Mouse (Mus musculus): ENCODE data around the gene Ahsa1. TPM values are rescaled to one million over a fixed set of nuclear protein-coding genes. Genes with fewer than 3 reads are reported as not detected.
"Not testable (repeated sequence)": the region's sequence is repeated elsewhere in the genome, so short reads cannot be mapped to it uniquely, and the experiment has no call there.

Ahsa1 gene
- polyA plus RNA-seq, 1 experiment from 2014 or later = 217 TPM

DNA sequence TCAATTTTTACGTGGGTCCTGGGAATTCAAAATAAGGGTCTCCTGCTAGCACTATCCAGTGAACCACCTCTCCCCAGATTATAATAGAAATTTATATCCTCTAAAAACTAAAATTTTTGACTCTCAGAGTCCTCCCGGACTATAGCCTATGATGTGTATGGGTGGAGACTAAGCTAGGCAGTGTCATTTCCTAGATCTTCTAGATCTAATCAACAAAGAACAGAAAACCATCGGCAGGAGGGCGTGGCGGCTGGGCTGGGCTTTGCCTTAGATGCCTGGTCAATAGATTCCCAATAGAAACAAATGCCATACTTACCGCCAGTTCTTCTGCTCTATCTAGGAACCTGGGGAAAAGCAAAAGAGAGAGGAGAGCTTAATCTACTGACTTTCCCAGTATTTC is 16.1 kb upstream of the Ahsa1 start:
- WGBS = 90% methylated on average over 6 of the region's 6 CpGs
- no peak for ATAC-seq
- no peak overlapping the region for H3K27ac ChIP-seq (ENCODE audit: low read length)
- no peaks in the 10 kb centered on the region for H3K9me3 ChIP-seq (replicated peaks; ENCODE audit: control insufficient read depth, low read length, poor library complexity, severe bottlenecking)
- H3K4me1 ChIP-seq (ENCODE audit: control insufficient read depth, insufficient read depth, low read length) = no peaks in the 10 kb centered on the region
- no peak overlapping the region for H3K4me2 ChIP-seq (ENCODE audit: low read length)
- H3K9ac ChIP-seq (ENCODE audit: low read depth, low read length) = no peak overlapping the region
- H3K36me3 ChIP-seq (ENCODE audit: control insufficient read depth, insufficient read depth, low read length) = peaks cover 38% of the 10 kb centered on the region
- H3K27me3 ChIP-seq (ENCODE audit: control insufficient read depth, insufficient read depth, low read depth, low read length) = no peaks in the 10 kb centered on the region
- H3K4me3 ChIP-seq (ENCODE audit: low read depth, low read length) = no peak overlapping the region

- ATAC-seq = no peak
- no peaks in the 10 kb centered on the region for H3K27me3 ChIP-seq (ENCODE audit: control insufficient read depth, insufficient read depth, low read depth, low read length)
- no peaks in the 10 kb centered on the region for H3K9me3 ChIP-seq (replicated peaks; ENCODE audit: control insufficient read depth, low read length, poor library complexity, severe bottlenecking)
- no peaks in the 10 kb centered on the region for H3K4me1 ChIP-seq (ENCODE audit: control insufficient read depth, insufficient read depth, low read length)
- H3K27ac ChIP-seq (ENCODE audit: low read length) = no peak overlapping the region
- no peak overlapping the region for H3K4me3 ChIP-seq (ENCODE audit: low read depth, low read length)
- H3K36me3 ChIP-seq (ENCODE audit: control insufficient read depth, insufficient read depth, low read length) = peaks cover 48% of the 10 kb centered on the region
- no peak overlapping the region for H3K9ac ChIP-seq (ENCODE audit: low read depth, low read length)
- 95% methylated on average over 6 of the region's 6 CpGs for WGBS
- no peak overlapping the region for H3K4me2 ChIP-seq (ENCODE audit: low read length)
Observed at GRCm38 (mm10) chr12:87253878-87254277, 12.4 kb upstream of the Ahsa1 start.

DNA sequence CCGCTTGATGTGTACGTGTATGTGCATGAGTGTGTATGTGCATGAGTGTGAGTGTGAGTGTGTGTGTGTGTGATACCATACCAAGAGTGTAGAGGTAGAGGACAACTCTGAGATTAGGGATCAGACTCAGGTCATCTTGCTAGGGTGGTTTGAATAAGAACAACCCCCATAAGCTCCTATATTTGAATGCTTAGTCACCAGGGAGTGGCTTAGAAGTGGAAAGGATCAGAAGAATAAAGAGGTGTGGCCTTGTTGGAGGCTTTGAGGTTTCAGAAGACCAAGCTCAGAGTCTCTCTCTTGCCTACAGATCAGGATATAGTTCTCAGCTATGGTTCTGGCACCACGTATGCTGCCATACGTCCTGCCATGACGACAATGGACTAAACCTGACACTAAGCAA is 9.7 kb upstream of the Ahsa1 start:
- H3K27ac ChIP-seq (ENCODE audit: low read length) = no peak overlapping the region
- no peak overlapping the region for H3K9ac ChIP-seq (ENCODE audit: low read depth, low read length)
- no peaks in the 10 kb centered on the region for H3K9me3 ChIP-seq (replicated peaks; ENCODE audit: control insufficient read depth, low read length, poor library complexity, severe bottlenecking)
- H3K4me3 ChIP-seq (ENCODE audit: low read depth, low read length) = no peak overlapping the region
- no peaks in the 10 kb centered on the region for H3K27me3 ChIP-seq (ENCODE audit: control insufficient read depth, insufficient read depth, low read depth, low read length)
- no peak overlapping the region for H3K4me2 ChIP-seq (ENCODE audit: low read length)
- WGBS = 99% methylated on average over 5 of the region's 5 CpGs
- H3K36me3 ChIP-seq (ENCODE audit: control insufficient read depth, insufficient read depth, low read length) = peaks cover 44% of the 10 kb centered on the region
- ATAC-seq = no peak
- no peaks in the 10 kb centered on the region for H3K4me1 ChIP-seq (ENCODE audit: control insufficient read depth, insufficient read depth, low read length)

GRCm38 (mm10) chr12:87260562-87260961 is 5.7 kb upstream of the Ahsa1 start:
- ATAC-seq = no peak
- WGBS = 97% methylated on average over 8 of the region's 8 CpGs
- H3K27me3 ChIP-seq (ENCODE audit: control insufficient read depth, insufficient read depth, low read depth, low read length) = no peaks in the 10 kb centered on the region
- no peak overlapping the region for H3K4me2 ChIP-seq (ENCODE audit: low read length)
- no peak overlapping the region for H3K9ac ChIP-seq (ENCODE audit: low read depth, low read length)
- H3K36me3 ChIP-seq (ENCODE audit: control insufficient read depth, insufficient read depth, low read length) = peaks cover 33% of the 10 kb centered on the region
- peaks cover 8% of the 10 kb centered on the region for H3K4me1 ChIP-seq (ENCODE audit: control insufficient read depth, insufficient read depth, low read length)
- H3K9me3 ChIP-seq (replicated peaks; ENCODE audit: control insufficient read depth, low read length, poor library complexity, severe bottlenecking) = no peaks in the 10 kb centered on the region
- no peak overlapping the region for H3K4me3 ChIP-seq (ENCODE audit: low read depth, low read length)
- no peak overlapping the region for H3K27ac ChIP-seq (ENCODE audit: low read length)

- WGBS = 27% methylated on average over 11 of the region's 11 CpGs
- H3K4me3 ChIP-seq (ENCODE audit: low read depth, low read length) = peak overlapping the region; percentile 72
- no peak for ATAC-seq
- H3K27ac ChIP-seq (ENCODE audit: low read length) = peak overlapping the region; percentile 88
- H3K9me3 ChIP-seq (replicated peaks; ENCODE audit: control insufficient read depth, low read length, poor library complexity, severe bottlenecking) = no peaks in the 10 kb centered on the region
- peak overlapping the region; percentile 75 for H3K4me2 ChIP-seq (ENCODE audit: low read length)
- H3K4me1 ChIP-seq (ENCODE audit: control insufficient read depth, insufficient read depth, low read length) = peaks cover 21% of the 10 kb centered on the region
- peak overlapping the region; percentile 86 for H3K9ac ChIP-seq (ENCODE audit: low read depth, low read length)
- H3K27me3 ChIP-seq (ENCODE audit: control insufficient read depth, insufficient read depth, low read depth, low read length) = no peaks in the 10 kb centered on the region
- H3K36me3 ChIP-seq (ENCODE audit: control insufficient read depth, insufficient read depth, low read length) = peaks cover 31% of the 10 kb centered on the region
Observed at GRCm38 (mm10) chr12:87265444-87265843, 835 bp upstream of the Ahsa1 start.

GRCm38 (mm10) chr12:87266827-87267603 is 736 bp downstream of the Ahsa1 start:
- WGBS = 0% methylated on average over 30 of the region's 31 CpGs
- no peaks in the 10 kb centered on the region for H3K9me3 ChIP-seq (replicated peaks; ENCODE audit: control insufficient read depth, low read length, poor library complexity, severe bottlenecking)
- peaks cover 25% of the 10 kb centered on the region for H3K36me3 ChIP-seq (ENCODE audit: control insufficient read depth, insufficient read depth, low read length)
- H3K4me3 ChIP-seq (ENCODE audit: low read depth, low read length) = peak overlapping the region; percentile 72
- H3K27ac ChIP-seq (ENCODE audit: low read length) = peak overlapping the region; percentile 88
- peak overlapping the region; percentile 88 for H3K4me2 ChIP-seq (ENCODE audit: low read length)
- H3K27me3 ChIP-seq (ENCODE audit: control insufficient read depth, insufficient read depth, low read depth, low read length) = no peaks in the 10 kb centered on the region
- peak; percentile 72 for ATAC-seq
- H3K4me1 ChIP-seq (ENCODE audit: control insufficient read depth, insufficient read depth, low read length) = peaks cover 21% of the 10 kb centered on the region
- peak overlapping the region; percentile 75 for H3K9ac ChIP-seq (ENCODE audit: low read depth, low read length)

DNA sequence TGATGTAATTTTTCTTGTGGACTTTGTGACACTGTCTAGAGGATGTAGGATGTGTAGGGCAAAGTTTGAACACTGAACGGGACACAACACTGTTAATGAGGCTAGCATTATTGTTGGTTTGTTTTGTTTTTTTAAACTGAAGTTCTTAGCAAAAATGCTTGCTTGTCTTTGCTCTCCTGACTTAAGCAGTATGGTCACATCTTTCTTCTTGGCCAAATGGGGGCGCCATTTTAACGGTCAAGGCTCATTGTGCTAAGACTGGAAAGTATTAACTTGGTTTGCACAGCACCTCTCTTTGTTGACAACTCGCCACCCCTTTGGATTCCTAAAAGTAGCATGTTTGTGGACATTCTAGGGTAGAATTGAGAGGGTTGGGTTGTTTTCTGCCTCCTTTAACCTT is 1.4 kb downstream of the Ahsa1 start:
- Histone ChIP-seq H3K27me3 (ENCODE audit: control insufficient read depth, insufficient read depth, low read depth, low read length) (no peaks in the 10 kb centered on the region), H3K4me3 (ENCODE audit: low read depth, low read length) (peak overlapping the region; percentile 72), H3K4me2 (ENCODE audit: low read length) (peak overlapping the region; percentile 88), H3K4me1 (ENCODE audit: control insufficient read depth, insufficient read depth, low read length) (peaks cover 21% of the 10 kb centered on the region), H3K9me3 (replicated peaks; ENCODE audit: control insufficient read depth, low read length, poor library complexity, severe bottlenecking) (no peaks in the 10 kb centered on the region), H3K27ac (ENCODE audit: low read length) (no peak overlapping the region), H3K9ac (ENCODE audit: low read depth, low read length) (no peak overlapping the region), H3K36me3 (ENCODE audit: control insufficient read depth, insufficient read depth, low read length) (peaks cover 29% of the 10 kb centered on the region)
- no peak for ATAC-seq
- WGBS = 27% methylated on average over 4 of the region's 4 CpGs

DNA sequence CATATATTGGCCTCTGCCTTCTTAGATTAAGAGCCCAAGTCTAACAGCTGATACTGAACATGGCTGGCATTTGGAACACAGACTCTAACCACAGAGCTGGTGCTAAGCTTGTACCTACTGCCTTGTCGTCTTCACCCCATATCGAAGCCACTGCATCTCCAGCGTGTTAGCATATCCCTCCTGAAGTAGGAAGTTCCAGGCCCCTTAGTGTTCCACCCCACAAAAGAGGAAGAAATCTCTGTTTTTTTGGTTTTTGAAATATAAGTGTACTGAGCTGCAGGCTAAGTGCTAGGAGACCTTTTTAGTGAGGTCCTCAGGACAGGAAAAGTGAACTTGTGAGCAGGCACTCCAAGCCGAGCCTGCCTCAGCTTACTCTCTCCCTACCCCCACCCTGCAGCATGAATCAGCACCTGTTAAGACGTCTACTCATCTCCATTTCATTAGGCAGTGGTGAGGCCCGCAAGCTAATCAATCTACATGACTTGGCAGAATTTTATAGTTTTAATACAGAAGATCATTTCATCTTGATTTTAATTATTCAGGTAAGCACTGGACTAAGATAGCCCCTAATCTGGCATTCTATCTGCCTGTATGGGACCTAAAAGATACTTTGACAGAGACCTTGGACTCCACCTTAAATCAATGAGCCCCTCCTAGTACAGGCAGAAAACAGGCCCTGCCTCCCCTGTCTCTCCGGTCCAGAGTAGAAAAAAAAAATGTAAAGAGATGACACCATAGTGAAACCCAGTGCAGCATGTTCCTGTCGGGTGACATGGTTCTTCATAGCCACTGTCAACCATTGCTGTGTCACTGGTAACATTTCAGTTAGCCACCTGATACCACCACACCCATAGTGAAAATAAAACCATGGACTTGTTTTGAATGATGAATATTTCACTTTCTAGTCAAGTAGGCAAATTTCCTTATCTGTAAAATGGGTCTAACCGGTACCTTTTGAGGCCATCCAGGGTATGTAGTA is 8.9 kb downstream of the Ahsa1 start:
- Histone ChIP-seq H3K27me3 (ENCODE audit: control insufficient read depth, insufficient read depth, low read depth, low read length) (no peaks in the 10 kb centered on the region), H3K4me1 (ENCODE audit: control insufficient read depth, insufficient read depth, low read length) (no peaks in the 10 kb centered on the region), H3K9ac (ENCODE audit: low read depth, low read length) (no peak overlapping the region), H3K9me3 (replicated peaks; ENCODE audit: control insufficient read depth, low read length, poor library complexity, severe bottlenecking) (no peaks in the 10 kb centered on the region), H3K4me3 (ENCODE audit: low read depth, low read length) (no peak overlapping the region), H3K27ac (ENCODE audit: low read length) (no peak overlapping the region), H3K36me3 (ENCODE audit: control insufficient read depth, insufficient read depth, low read length) (peaks cover 37% of the 10 kb centered on the region), H3K4me2 (ENCODE audit: low read length) (no peak overlapping the region)
- WGBS = 89% methylated on average over 9 of the region's 9 CpGs
- ATAC-seq = no peak

DNA sequence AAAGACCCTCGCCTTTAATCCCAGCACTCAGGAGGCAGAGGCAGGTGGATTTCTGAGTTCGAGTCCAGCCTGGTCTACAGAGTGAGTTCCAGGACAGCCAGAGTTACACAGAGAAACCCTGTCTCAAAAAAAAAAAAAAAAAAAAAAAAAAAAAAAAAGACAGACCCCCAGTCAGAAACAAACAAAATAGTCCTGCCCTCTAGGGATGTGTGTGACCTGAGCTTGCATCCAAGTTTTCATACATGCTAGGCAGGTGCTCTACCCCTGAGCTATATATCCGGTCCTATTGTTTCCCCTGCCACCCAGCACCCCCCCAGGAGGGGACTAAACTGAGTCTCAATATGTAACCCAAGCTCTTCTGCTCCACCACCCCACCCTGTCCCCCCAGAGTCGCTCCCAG is 11.0 kb downstream of the Ahsa1 start:
- not testable (repeated sequence) for H3K4me1 ChIP-seq (ENCODE audit: control insufficient read depth, insufficient read depth, low read length); H3K27me3 ChIP-seq (ENCODE audit: control insufficient read depth, insufficient read depth, low read depth, low read length); H3K27ac ChIP-seq (ENCODE audit: low read length); ATAC-seq; H3K4me3 ChIP-seq (ENCODE audit: low read depth, low read length); H3K4me2 ChIP-seq (ENCODE audit: low read length); H3K9me3 ChIP-seq (replicated peaks; ENCODE audit: control insufficient read depth, low read length, poor library complexity, severe bottlenecking); H3K9ac ChIP-seq (ENCODE audit: low read depth, low read length)
- 89% methylated on average over 4 of the region's 4 CpGs for WGBS
- peaks cover 25% of the 10 kb centered on the region for H3K36me3 ChIP-seq (ENCODE audit: control insufficient read depth, insufficient read depth, low read length)
